Mouse (Mus musculus): Measurements from ENCODE around the gene H2afx. TPM values are rescaled to one million over a fixed set of nuclear protein-coding genes. Genes with fewer than 3 reads are reported as not detected.
"Not testable (repeated sequence)": the region's sequence is repeated elsewhere in the genome, so short reads cannot be mapped to it uniquely, and the experiment has no call there.

Gene H2afx
- polyA plus RNA-seq, 1 experiment from 2014 or later = 93.6 TPM

GRCm38 (mm10) chr9:44351396-44351795 lies 16.9 kb downstream of the H2afx start:
- no peak overlapping the region for H3K9ac ChIP-seq (ENCODE audit: low read length)
- no peaks in the 10 kb centered on the region for H3K4me1 ChIP-seq (replicated peaks; ENCODE audit: control insufficient read depth, insufficient read depth)
- WGBS = 94% methylated on average over 4 of the region's 4 CpGs
- no peak for TF ChIP-seq EP300 (optimal IDR thresholded peaks at IDR 0.05)
- no peak for ATAC-seq (ENCODE audit: low FRiP score, low TSS enrichment)
- peaks cover 46% of the 10 kb centered on the region for H3K36me3 ChIP-seq (ENCODE audit: control insufficient read depth, insufficient read depth, low read length)
- DNase-seq (ENCODE audit: low spot score) = no peak
- H3K4me2 ChIP-seq (replicated peaks; ENCODE audit: low read depth) = no peak overlapping the region
- no peak overlapping the region for H3K27ac ChIP-seq (replicated peaks)
- no peak overlapping the region for H3K4me3 ChIP-seq (ENCODE audit: low read depth, low read length)
- no peaks in the 10 kb centered on the region for H3K27me3 ChIP-seq (ENCODE audit: control insufficient read depth, insufficient read depth, low read length)
- no peaks in the 10 kb centered on the region for H3K9me3 ChIP-seq (ENCODE audit: control insufficient read depth, low read length)

GRCm38 (mm10) chr9:44352337-44352736 lies 17.8 kb downstream of the H2afx start:
- DNase-seq (ENCODE audit: low spot score) (no peak), ATAC-seq (ENCODE audit: low FRiP score, low TSS enrichment) (no peak)
- no peaks in the 10 kb centered on the region for H3K4me1 ChIP-seq (replicated peaks; ENCODE audit: control insufficient read depth, insufficient read depth)
- H3K27ac ChIP-seq (replicated peaks) = no peak overlapping the region
- 85% methylated on average over 10 of the region's 10 CpGs for WGBS
- no peaks in the 10 kb centered on the region for H3K9me3 ChIP-seq (ENCODE audit: control insufficient read depth, low read length)
- H3K4me3 ChIP-seq (ENCODE audit: low read depth, low read length) = no peak overlapping the region
- no peaks in the 10 kb centered on the region for H3K27me3 ChIP-seq (ENCODE audit: control insufficient read depth, insufficient read depth, low read length)
- peaks cover 51% of the 10 kb centered on the region for H3K36me3 ChIP-seq (ENCODE audit: control insufficient read depth, insufficient read depth, low read length)
- no peak overlapping the region for H3K4me2 ChIP-seq (replicated peaks; ENCODE audit: low read depth)
- no peak overlapping the region for H3K9ac ChIP-seq (ENCODE audit: low read length)
- no peak for TF ChIP-seq CTCF (IDR thresholded peaks at IDR 0.05; ENCODE audit: low read depth)

DNA sequence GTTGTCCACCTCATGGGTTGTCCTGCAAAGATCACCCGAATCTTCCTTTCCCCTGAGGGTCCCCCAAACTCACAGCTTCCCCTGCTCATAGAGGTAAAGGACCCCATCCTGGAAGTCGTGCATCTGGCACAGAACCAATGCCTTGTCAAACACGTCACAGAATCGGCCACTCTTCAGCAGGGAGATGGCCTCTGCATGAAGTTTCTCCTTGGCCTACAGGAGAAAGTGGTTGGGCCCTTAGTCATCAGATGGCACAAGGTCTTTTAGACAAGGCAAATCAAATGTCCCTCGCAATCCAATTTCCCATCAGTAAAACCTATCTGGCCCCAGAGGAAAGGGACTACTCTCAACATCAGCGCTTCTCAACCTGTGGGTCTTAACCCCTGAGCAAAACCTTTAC lies 18.6 kb downstream of the H2afx start:
- no peak for DNase-seq (ENCODE audit: low spot score)
- no peaks in the 10 kb centered on the region for H3K4me1 ChIP-seq (replicated peaks; ENCODE audit: control insufficient read depth, insufficient read depth)
- H3K27ac ChIP-seq (replicated peaks) = no peak overlapping the region
- 93% methylated on average over 6 of the region's 6 CpGs for WGBS
- H3K27me3 ChIP-seq (ENCODE audit: control insufficient read depth, insufficient read depth, low read length) = no peaks in the 10 kb centered on the region
- no peak overlapping the region for H3K4me3 ChIP-seq (ENCODE audit: low read depth, low read length)
- no peak for ATAC-seq (ENCODE audit: low FRiP score, low TSS enrichment)
- H3K9ac ChIP-seq (ENCODE audit: low read length) = no peak overlapping the region
- H3K4me2 ChIP-seq (replicated peaks; ENCODE audit: low read depth) = no peak overlapping the region
- peaks cover 51% of the 10 kb centered on the region for H3K36me3 ChIP-seq (ENCODE audit: control insufficient read depth, insufficient read depth, low read length)
- TF ChIP-seq EP300 (optimal IDR thresholded peaks at IDR 0.05) (no peak), CTCF (IDR thresholded peaks at IDR 0.05; ENCODE audit: low read depth) (no peak)
- no peaks in the 10 kb centered on the region for H3K9me3 ChIP-seq (ENCODE audit: control insufficient read depth, low read length)

GRCm38 (mm10) chr9:44357207-44357606 lies 22.7 kb downstream of the H2afx start:
- Histone ChIP-seq H3K4me2 (replicated peaks; ENCODE audit: low read depth) (no peak overlapping the region), H3K36me3 (ENCODE audit: control insufficient read depth, insufficient read depth, low read length) (peaks cover 45% of the 10 kb centered on the region), H3K27ac (replicated peaks) (no peak overlapping the region), H3K9me3 (ENCODE audit: control insufficient read depth, low read length) (no peaks in the 10 kb centered on the region), H3K9ac (ENCODE audit: low read length) (no peak overlapping the region), H3K4me3 (ENCODE audit: low read depth, low read length) (no peak overlapping the region), H3K27me3 (ENCODE audit: control insufficient read depth, insufficient read depth, low read length) (no peaks in the 10 kb centered on the region), H3K4me1 (replicated peaks; ENCODE audit: control insufficient read depth, insufficient read depth) (no peaks in the 10 kb centered on the region)
- no peak for TF ChIP-seq EP300 (optimal IDR thresholded peaks at IDR 0.05)
- peak; percentile 72 for TF ChIP-seq CTCF (IDR thresholded peaks at IDR 0.05; ENCODE audit: low read depth)
- no peak for ATAC-seq (ENCODE audit: low FRiP score, low TSS enrichment)
- 69% methylated on average over 4 of the region's 4 CpGs for WGBS
- DNase-seq (ENCODE audit: low spot score) = no peak

GRCm38 (mm10) chr9:44361190-44361917 lies 26.9 kb downstream of the H2afx start, which contains the start of gene Vps11:
Gene Vps11 (minus strand): TSS chr9:44361670.
- H3K36me3 ChIP-seq (ENCODE audit: control insufficient read depth, insufficient read depth, low read length) = peaks cover 17% of the 10 kb centered on the region
- DNase-seq (ENCODE audit: low spot score) (peak; percentile 96), ATAC-seq (ENCODE audit: low FRiP score, low TSS enrichment) (peak; percentile 92)
- peak within 1 kb of the TSS; percentile 67 for H3K27ac ChIP-seq (replicated peaks)
- H3K9me3 ChIP-seq (ENCODE audit: control insufficient read depth, low read length) = no peaks in the 10 kb centered on the region
- peak within 1 kb of the TSS; percentile 76 for H3K4me2 ChIP-seq (replicated peaks; ENCODE audit: low read depth)
- H3K4me1 ChIP-seq (replicated peaks; ENCODE audit: control insufficient read depth, insufficient read depth) = no peaks in the 10 kb centered on the region
- peak within 1 kb of the TSS; percentile 77 for H3K4me3 ChIP-seq (ENCODE audit: low read depth, low read length)
- under 1% methylated on average over 44 of the region's 44 CpGs for WGBS
- H3K27me3 ChIP-seq (ENCODE audit: control insufficient read depth, insufficient read depth, low read length) = no peaks in the 10 kb centered on the region
- peak within 1 kb of the TSS; percentile 88 for H3K9ac ChIP-seq (ENCODE audit: low read length)
- TF ChIP-seq CTCF (IDR thresholded peaks at IDR 0.05; ENCODE audit: low read depth) (peak; percentile 27; the same call in 1 of the 2 replicates), EP300 (optimal IDR thresholded peaks at IDR 0.05) (no peak)

- WGBS = 45% methylated on average over 4 of the region's 4 CpGs
- Histone ChIP-seq H3K4me2 (replicated peaks; ENCODE audit: low read depth) (peak overlapping the region; percentile 76), H3K4me3 (ENCODE audit: low read depth, low read length) (peak overlapping the region; percentile 77; the same call in 1 of the 2 replicates), H3K36me3 (ENCODE audit: control insufficient read depth, insufficient read depth, low read length) (peaks cover 12% of the 10 kb centered on the region), H3K27ac (replicated peaks) (0 out of 2 replicates have a peak overlapping the region, but pooled peaks have one; percentile 6)
- not testable (repeated sequence) for H3K9ac ChIP-seq (ENCODE audit: low read length); H3K4me1 ChIP-seq (replicated peaks; ENCODE audit: control insufficient read depth, insufficient read depth); H3K27me3 ChIP-seq (ENCODE audit: control insufficient read depth, insufficient read depth, low read length); H3K9me3 ChIP-seq (ENCODE audit: control insufficient read depth, low read length); DNase-seq (ENCODE audit: low spot score)
- 0 out of 2 replicates have a peak, but pooled peaks have one; percentile 28 for ATAC-seq (ENCODE audit: low FRiP score, low TSS enrichment)
These were observed 27.4 kb downstream of the H2afx start for GRCm38 (mm10) chr9:44361931-44362330.

Data from stomach, postnatal 0 days (tissue).